Mouse (Mus musculus): ENCODE measurements around the gene Catsperb. TPM values are rescaled to one million over a fixed set of nuclear protein-coding genes. Genes with fewer than 3 reads are reported as not detected.

Catsperb gene
- not detected for polyA plus RNA-seq (2017; shearing (Covaris generic))

DNA sequence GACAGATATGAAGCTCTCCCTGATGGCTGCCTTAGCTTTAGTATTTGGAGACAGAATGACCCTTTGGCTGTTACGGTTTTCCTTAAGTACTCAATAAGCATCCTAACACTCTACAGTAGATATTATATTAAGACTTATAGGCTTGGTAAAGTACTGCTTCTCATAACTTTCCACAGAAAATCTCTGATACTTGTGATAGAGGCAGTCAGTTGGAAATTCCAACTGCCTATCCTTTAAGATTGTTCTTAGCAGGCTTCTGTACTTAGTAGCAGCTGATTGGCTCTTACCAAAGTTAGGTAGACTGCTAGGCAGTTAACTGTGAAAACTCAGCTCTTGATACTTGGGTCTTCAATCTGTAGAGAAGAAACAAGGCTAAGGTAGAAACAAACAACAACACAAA is at the start of gene Catsperb:
Catsperb (plus strand) TSS at position 301 of the 400 bp plus-strand sequence.

